Mouse (Mus musculus) gastrocnemius, postnatal 14 days (tissue): ENCODE measurements at regions not wholly inside any gene's neighbourhood (a gene's known extent, or its start where the extent isn't known, plus 50 kb on each side); places are given as distances from the start of the nearest gene placed in this dataset.
A peak's percentile ranks its signal among the peaks of the same experiment; 100 is the strongest.

Experiments used
- DNase-seq: peaks from one replicate; pipeline ENCODE4 v3.0.0; 2021; ENCODE audit warnings: mixed read lengths
- intact Hi-C: fragments of 180-260 bp; cut with DNase I; formaldehyde crosslinking; loops from one replicate; pipeline ENCODE4 v1.15.1; 2025; ENCODE audit warnings: low total_unique reads

- intact Hi-C loops: no loop called here
- DNase-seq: no peak
Measured at GRCm38 (mm10) chr16:78247189-78247588, 54.1 kb upstream of the Cxadr start.

GRCm38 (mm10) chr16:78242678-78243077 lies 58.6 kb upstream of the Cxadr start:
- intact Hi-C loops: no loop called here
- DNase-seq: no peak

- DNase-seq: no peak
- intact Hi-C loops: no loop called here
Measured at GRCm38 (mm10) chr16:78240152-78240551, 61.1 kb upstream of the Cxadr start.

GRCm38 (mm10) chr16:78238052-78238701 lies 63.1 kb upstream of the Cxadr start:
- intact Hi-C loops: no loop called here
- DNase-seq: no peak

- intact Hi-C loops: no loop called here
- no peak for DNase-seq
Measured at GRCm38 (mm10) chr16:78237641-78238051, 63.6 kb upstream of the Cxadr start.

- DNase-seq: peak; percentile 8
- intact Hi-C loops: no loop called here
Measured at GRCm38 (mm10) chr16:78236746-78237640, 64.3 kb upstream of the Cxadr start.

GRCm38 (mm10) chr16:78232205-78232604 lies 69.1 kb upstream of the Cxadr start:
- DNase-seq: no peak
- intact Hi-C loops: no loop called here

GRCm38 (mm10) chr16:78229013-78229412 lies 72.3 kb upstream of the Cxadr start:
- intact Hi-C loops: no loop called here
- no peak for DNase-seq

- intact Hi-C loops: no loop called here
Measured at GRCm38 (mm10) chr16:78222377-78222776, 78.9 kb upstream of the Cxadr start.

GRCm38 (mm10) chr16:78221781-78222180 lies 79.5 kb upstream of the Cxadr start:
- DNase-seq: no peak
- intact Hi-C loops: no loop called here

More at GRCm38 (mm10) chr16:78222377-78222776, 78.9 kb upstream of the Cxadr start:
- no peak for DNase-seq

- intact Hi-C loops: no loop called here
- no peak for DNase-seq
Measured at GRCm38 (mm10) chr16:78217633-78218032, 83.7 kb upstream of the Cxadr start.

GRCm38 (mm10) chr16:78216752-78217351 lies 84.4 kb upstream of the Cxadr start:
- intact Hi-C loops: no loop called here
- no peak for DNase-seq

GRCm38 (mm10) chr16:78211687-78212086 lies 89.6 kb upstream of the Cxadr start:
- DNase-seq: no peak
- intact Hi-C loops: no loop called here

- intact Hi-C loops: loop anchor here (10.0 kb wide), 1 partner anchor 416 kb away; no protein-coding TSS in a partner anchor
Measured at GRCm38 (mm10) chr16:78208321-78208720, 93.0 kb upstream of the Cxadr start.

GRCm38 (mm10) chr16:78204332-78204731 lies 97.0 kb upstream of the Cxadr start:
- intact Hi-C loops: loop anchor here (10.0 kb wide), 1 partner anchor 420 kb away; no protein-coding TSS in a partner anchor
- DNase-seq: no peak

More at GRCm38 (mm10) chr16:78208321-78208720, 93.0 kb upstream of the Cxadr start:
- DNase-seq: no peak

- intact Hi-C loops: loop anchor here (10.0 kb wide), 1 partner anchor 425 kb away; no protein-coding TSS in a partner anchor
- no peak for DNase-seq
Measured at GRCm38 (mm10) chr16:78200044-78200830, 101.1 kb upstream of the Cxadr start.

GRCm38 (mm10) chr16:78199252-78199651 lies 102.0 kb upstream of the Cxadr start:
- intact Hi-C loops: no loop called here

GRCm38 (mm10) chr16:78198642-78199121 lies 102.6 kb upstream of the Cxadr start:
- intact Hi-C loops: no loop called here

More at GRCm38 (mm10) chr16:78199252-78199651, 102.0 kb upstream of the Cxadr start:
- DNase-seq: no peak

GRCm38 (mm10) chr16:78197252-78197896 lies 103.9 kb upstream of the Cxadr start:
- peak; percentile 77 for DNase-seq
- intact Hi-C loops: loop anchor here (2.0 kb wide), 1 partner anchor 119 kb away; no protein-coding TSS in a partner anchor

More at GRCm38 (mm10) chr16:78198642-78199121, 102.6 kb upstream of the Cxadr start:
- peak; percentile 63 for DNase-seq
